Mouse (Mus musculus): Measurements from ENCODE around the gene Ccl11.

The Ccl11 gene

GRCm38 (mm10) chr11:82047746-82048415 is 9.7 kb upstream of the Ccl11 start:
- peak; percentile 65 for DNase-seq (ENCODE audit: low read depth, low spot score)

- DNase-seq (ENCODE audit: low read depth, low spot score) = no peak
Observed at GRCm38 (mm10) chr11:82053849-82054248, 3.8 kb upstream of the Ccl11 start.

- DNase-seq (ENCODE audit: low read depth, low spot score) = no peak
Observed at GRCm38 (mm10) chr11:82062226-82062625, 4.6 kb downstream of the Ccl11 start.

GRCm38 (mm10) chr11:82063454-82063853 is 5.8 kb downstream of the Ccl11 start:
- no peak for DNase-seq (ENCODE audit: low read depth, low spot score)

GRCm38 (mm10) chr11:82066953-82067571 is 9.4 kb downstream of the Ccl11 start:
- DNase-seq (ENCODE audit: low read depth, low spot score) = no peak

- DNase-seq (ENCODE audit: low read depth, low spot score) = no peak
Observed at GRCm38 (mm10) chr11:82071076-82071475, 13.5 kb downstream of the Ccl11 start.

- no peak for DNase-seq (ENCODE audit: low read depth, low spot score)
Observed at GRCm38 (mm10) chr11:82072374-82072773, 14.8 kb downstream of the Ccl11 start.

- no peak for DNase-seq (ENCODE audit: low read depth, low spot score)
Observed at GRCm38 (mm10) chr11:82072984-82073383, 15.4 kb downstream of the Ccl11 start.

GRCm38 (mm10) chr11:82073686-82074085 is 16.1 kb downstream of the Ccl11 start:
- no peak for DNase-seq (ENCODE audit: low read depth, low spot score)

- no peak for DNase-seq (ENCODE audit: low read depth, low spot score)
Observed at GRCm38 (mm10) chr11:82077031-82077430, 19.4 kb downstream of the Ccl11 start.

GRCm38 (mm10) chr11:82078136-82078730 is 20.6 kb downstream of the Ccl11 start:
- DNase-seq (ENCODE audit: low read depth, low spot score) = no peak

GRCm38 (mm10) chr11:82080865-82081264 is 23.2 kb downstream of the Ccl11 start:
- DNase-seq (ENCODE audit: low read depth, low spot score) = no peak

- DNase-seq (ENCODE audit: low read depth, low spot score) = no peak
Observed at GRCm38 (mm10) chr11:82084360-82084759, 26.7 kb downstream of the Ccl11 start.

- no peak for DNase-seq (ENCODE audit: low read depth, low spot score)
Observed at GRCm38 (mm10) chr11:82099511-82100323, 42.1 kb downstream of the Ccl11 start.

- no peak for DNase-seq (ENCODE audit: low read depth, low spot score)
Observed at GRCm38 (mm10) chr11:82101087-82101486, 43.5 kb downstream of the Ccl11 start.

- no peak for DNase-seq (ENCODE audit: low read depth, low spot score)
Observed at GRCm38 (mm10) chr11:82101529-82101928, 43.9 kb downstream of the Ccl11 start, which contains the start of gene Ccl12. TSS of gene Ccl12 (plus strand) at chr11:82101845.

- no peak for DNase-seq (ENCODE audit: low read depth, low spot score)
Observed at GRCm38 (mm10) chr11:82109611-82110010, 52.0 kb downstream of the Ccl11 start.

GRCm38 (mm10) chr11:82110372-82111248 is 53.0 kb downstream of the Ccl11 start:
- no peak for DNase-seq (ENCODE audit: low read depth, low spot score)
